Mouse (Mus musculus) CD4-positive, CD25-positive, alpha-beta regulatory T cell, adult 4 months (primary cell): ENCODE measurements around the gene Dyrk1a. TPM values are rescaled to one million over a fixed set of nuclear protein-coding genes. Genes with fewer than 3 reads are reported as not detected.

Source experiments
- ATAC-seq: one replicate; pipeline ENCODE4 v1.8.0; 2017
- polyA plus RNA-seq, 2 experiments: library from polyadenylated mRNA; unstranded; fragments of 100-300 nt; shearing (Covaris generic); gene quantifications; one replicate each; pipeline ENCODE4 v1.2.1; 2017

Dyrk1a gene
- polyA plus RNA-seq: 10 to 100 TPM; 24.2 to 26.6 TPM

- peak; percentile 85 for ATAC-seq
Measured at GRCm38 (mm10) chr16:94569229-94570176, at the start of gene Dyrk1a. TSS of gene Dyrk1a (plus strand) at chr16:94570010.

GRCm38 (mm10) chr16:94523594-94524377, 46.0 kb upstream of the Dyrk1a start:
- no peak for ATAC-seq

- no peak for ATAC-seq
Measured at GRCm38 (mm10) chr16:94524691-94525090, 45.1 kb upstream of the Dyrk1a start.

GRCm38 (mm10) chr16:94525955-94526343, 43.9 kb upstream of the Dyrk1a start:
- no peak for ATAC-seq

- peak; percentile 81 for ATAC-seq
Measured at GRCm38 (mm10) chr16:94526344-94527151, 43.3 kb upstream of the Dyrk1a start, which contains the start of gene Vps26c. TSS of gene Vps26c (minus strand) at chr16:94526830.

- ATAC-seq: no peak
Measured at GRCm38 (mm10) chr16:94527152-94527534, 42.7 kb upstream of the Dyrk1a start.

GRCm38 (mm10) chr16:94527546-94527945, 42.3 kb upstream of the Dyrk1a start:
- no peak for ATAC-seq

GRCm38 (mm10) chr16:94531268-94531667, 38.5 kb upstream of the Dyrk1a start:
- ATAC-seq: no peak

- ATAC-seq: no peak
Measured at GRCm38 (mm10) chr16:94533679-94534078, 36.1 kb upstream of the Dyrk1a start.

- no peak for ATAC-seq
Measured at GRCm38 (mm10) chr16:94535716-94536115, 34.1 kb upstream of the Dyrk1a start.

GRCm38 (mm10) chr16:94536417-94537158, 33.2 kb upstream of the Dyrk1a start:
- ATAC-seq: no peak

GRCm38 (mm10) chr16:94537159-94537527, 32.7 kb upstream of the Dyrk1a start:
- no peak for ATAC-seq

- no peak for ATAC-seq
Measured at GRCm38 (mm10) chr16:94540140-94540539, 29.7 kb upstream of the Dyrk1a start.

- ATAC-seq: no peak
Measured at GRCm38 (mm10) chr16:94542898-94543297, 26.9 kb upstream of the Dyrk1a start.

- ATAC-seq: no peak
Measured at GRCm38 (mm10) chr16:94544540-94545105, 25.2 kb upstream of the Dyrk1a start.

- no peak for ATAC-seq
Measured at GRCm38 (mm10) chr16:94545781-94546562, 23.8 kb upstream of the Dyrk1a start.

- no peak for ATAC-seq
Measured at GRCm38 (mm10) chr16:94549813-94550212, 20.0 kb upstream of the Dyrk1a start.

- no peak for ATAC-seq
Measured at GRCm38 (mm10) chr16:94551934-94552333, 17.9 kb upstream of the Dyrk1a start.

GRCm38 (mm10) chr16:94555346-94555745, 14.5 kb upstream of the Dyrk1a start:
- ATAC-seq: no peak

- ATAC-seq: no peak
Measured at GRCm38 (mm10) chr16:94556228-94556627, 13.6 kb upstream of the Dyrk1a start.

GRCm38 (mm10) chr16:94559282-94559681, 10.5 kb upstream of the Dyrk1a start:
- ATAC-seq: no peak
